Mouse (Mus musculus): ENCODE measurements at regions not wholly inside any gene's neighbourhood (a gene's known extent, or its start where the extent isn't known, plus 50 kb on each side); places are given as distances from the start of the nearest gene placed in this dataset.
"Not testable (repeated sequence)": the region's sequence is repeated elsewhere in the genome, so short reads cannot be mapped to it uniquely, and the experiment has no call there.

- no peak for DNase-seq (ENCODE audit: extremely low spot score in 1 of 2, low spot score in 1 of 2)
Measured at GRCm38 (mm10) chr8:52444366-52444765, 1067.2 kb upstream of the Aga start.

GRCm38 (mm10) chr8:52451761-52452160 is 1059.8 kb upstream of the Aga start:
- not testable (repeated sequence) for DNase-seq (ENCODE audit: extremely low spot score in 1 of 2, low spot score in 1 of 2)

DNA sequence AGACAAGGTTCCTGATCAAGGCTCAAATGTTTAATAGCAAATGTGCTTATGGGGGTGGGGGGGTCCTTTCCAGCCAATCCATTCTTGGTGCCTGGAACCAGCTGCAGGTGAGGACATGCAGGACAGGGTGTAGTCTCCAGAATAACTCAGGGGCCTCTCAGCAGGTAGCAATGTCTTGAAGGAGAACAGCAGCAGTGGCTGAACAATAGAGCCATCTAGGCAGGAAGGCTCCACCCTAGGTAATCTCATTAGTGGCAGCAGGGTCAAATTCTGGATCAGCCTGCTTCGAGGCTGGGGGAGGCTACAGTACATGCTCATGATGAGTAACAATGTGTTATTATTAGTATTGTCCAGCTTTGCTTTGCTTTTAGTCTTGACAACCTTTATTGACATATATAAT is 1055.9 kb upstream of the Aga start:
- no peak for DNase-seq (ENCODE audit: extremely low spot score in 1 of 2, low spot score in 1 of 2)

DNA sequence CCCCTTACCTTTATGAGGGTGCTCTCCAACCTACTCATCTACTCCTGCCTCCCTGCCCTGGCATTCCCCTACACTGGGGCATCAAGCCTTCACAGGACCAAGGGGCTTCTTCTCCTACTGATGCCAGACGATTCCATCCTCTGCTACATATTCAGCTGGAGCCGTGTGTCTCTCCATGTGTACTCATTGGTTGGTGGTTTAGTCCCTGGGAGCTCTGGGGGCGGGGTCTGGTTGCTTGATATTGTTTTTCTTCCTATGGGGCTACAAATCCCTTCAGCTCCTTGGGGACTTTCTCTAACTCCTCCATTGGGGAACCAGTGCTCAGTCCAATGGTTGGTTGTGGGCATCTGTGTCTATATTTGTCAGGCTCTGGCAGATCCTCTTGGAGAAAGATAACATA is 1055.3 kb upstream of the Aga start:
- no peak for DNase-seq (ENCODE audit: extremely low spot score in 1 of 2, low spot score in 1 of 2)

GRCm38 (mm10) chr8:52502396-52502795 is 1009.1 kb upstream of the Aga start:
- no peak for DNase-seq (ENCODE audit: extremely low spot score in 1 of 2, low spot score in 1 of 2)

DNA sequence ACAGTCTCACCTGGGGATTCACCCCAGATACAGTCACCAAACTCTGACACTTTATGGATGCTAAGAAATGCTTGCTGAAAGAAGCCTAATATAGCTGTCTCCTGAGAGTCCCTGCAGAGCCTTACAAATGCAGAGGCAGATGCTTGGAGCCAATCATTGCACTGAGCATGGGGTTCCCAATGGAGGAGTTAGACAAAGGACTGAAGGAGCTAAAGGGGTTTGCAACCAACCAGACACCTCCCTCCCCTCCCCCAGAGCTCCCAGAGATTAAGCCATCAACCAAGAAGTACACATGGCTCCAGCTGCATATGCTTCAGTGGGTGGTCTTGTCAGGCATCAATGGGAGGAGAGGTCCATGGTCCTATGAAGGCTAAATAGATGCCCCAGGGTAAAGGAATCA is 999.7 kb upstream of the Aga start:
- no peak for DNase-seq (ENCODE audit: extremely low spot score in 1 of 2, low spot score in 1 of 2)

GRCm38 (mm10) chr8:52543364-52543763 is 968.2 kb upstream of the Aga start:
- DNase-seq (ENCODE audit: extremely low spot score in 1 of 2, low spot score in 1 of 2): no peak

- DNase-seq (ENCODE audit: extremely low spot score in 1 of 2, low spot score in 1 of 2): peak; percentile 12 to 61
Measured at GRCm38 (mm10) chr8:52571166-52571832, 940.2 kb upstream of the Aga start.
